Mouse (Mus musculus) intestine, embryonic 15.5 days (tissue): Measurements from ENCODE around the gene Zfp595. TPM values are rescaled to one million over a fixed set of nuclear protein-coding genes. Genes with fewer than 3 reads are reported as not detected.
"Not testable (repeated sequence)": the region's sequence is repeated elsewhere in the genome, so short reads cannot be mapped to it uniquely, and the experiment has no call there.

Source experiments
- ATAC-seq: fragments of 200-750 bp; cut with Nextera tagmentation; 2 replicates; pipeline ENCODE4 v1.8.0; 2017; ENCODE audit warnings: moderate TSS enrichment, moderate library complexity
- H3K27ac ChIP-seq: fragments of 300-500 bp; sonication (generic); 2 replicates; pipeline ENCODE4 v1.5.1; 2015; ENCODE audit warnings: mild to moderate bottlenecking, inconsistent platforms
- H3K27me3 ChIP-seq: fragments of 300-500 bp; sonication (generic); replicated peaks from 2 replicates; pipeline ENCODE4 v1.6.1; 2015; ENCODE audit warnings: inconsistent platforms
- H3K36me3 ChIP-seq: fragments of 300-500 bp; sonication (generic); 2 replicates; pipeline ENCODE4 v1.6.1; 2015; ENCODE audit warnings: inconsistent platforms
- H3K4me1 ChIP-seq: fragments of 300-500 bp; sonication (generic); replicated peaks from 2 replicates; pipeline ENCODE4 v1.6.1; 2015; ENCODE audit warnings: inconsistent platforms
- H3K4me2 ChIP-seq: fragments of 300-500 bp; sonication (generic); replicated peaks from 2 replicates; pipeline ENCODE4 v1.6.1; 2015; ENCODE audit warnings: mild to moderate bottlenecking, inconsistent platforms
- H3K4me3 ChIP-seq: fragments of 300-500 bp; sonication (generic); replicated peaks from 2 replicates; pipeline ENCODE4 v1.5.1; 2015; ENCODE audit warnings: inconsistent platforms
- H3K9ac ChIP-seq: fragments of 300-500 bp; sonication (generic); 2 replicates; pipeline ENCODE4 v1.6.1; 2015; ENCODE audit warnings: inconsistent platforms
- H3K9me3 ChIP-seq: fragments of 300-500 bp; sonication (generic); 2 replicates; pipeline ENCODE4 v1.6.1; 2016; ENCODE audit warnings: inconsistent platforms
- WGBS: fragments of 180-500 bp; shearing (Covaris S2); methylation state at CpG from one replicate; pipeline ENCODE4 v1.1.7; 2015; 5-methylcytosine and 5-hydroxymethylcytosine counted together
- polyA plus RNA-seq: library from polyadenylated mRNA; unstranded; fragments of >200 nt; fragmentation: Nextera tagmentation; extraction: Ambion mirVana; gene quantifications from 2 replicates; pipeline ENCODE4 v1.2.1, GENCODE M21; 2015

Gene Zfp595
- polyA plus RNA-seq: 1.9 and 2.7 TPM in 2 replicates

DNA sequence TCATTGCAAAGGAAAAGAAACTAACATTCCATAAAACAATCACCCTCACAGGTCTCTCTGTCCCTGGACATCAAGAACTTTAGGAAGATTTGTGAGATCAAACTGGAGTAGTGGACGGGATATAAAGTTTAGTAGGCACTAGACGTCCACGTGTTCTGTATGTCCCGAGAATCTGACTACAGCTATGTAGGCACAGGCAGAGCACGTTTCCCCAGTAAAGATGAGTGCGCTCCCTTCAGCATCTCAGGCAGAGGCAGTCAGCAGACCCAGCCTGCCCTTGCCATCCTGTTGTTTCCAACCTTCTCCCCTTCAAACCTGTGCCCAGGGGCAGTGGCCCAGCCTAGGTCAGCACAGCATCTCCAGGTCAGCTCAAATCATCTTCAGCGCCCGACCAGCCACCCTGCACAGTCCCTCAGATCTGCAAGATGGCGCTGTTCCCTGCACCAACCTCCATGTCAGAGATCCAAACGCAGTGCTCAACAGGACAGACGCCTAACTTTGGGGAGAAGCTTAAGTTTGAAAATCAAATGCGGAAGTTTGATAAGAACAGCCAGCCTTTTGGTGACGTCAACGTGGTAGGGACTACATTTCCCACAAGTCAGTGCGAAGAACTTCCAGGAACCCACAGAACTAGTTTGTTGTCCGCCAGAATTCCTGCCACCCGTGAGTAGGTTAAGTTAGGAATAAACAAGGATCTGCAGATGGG lies at the start of gene Zfp595:
Gene Zfp595 (minus strand): TSS at position 552 of the 706 bp plus-strand sequence.
- Histone ChIP-seq H3K27ac (peak within 1 kb of the TSS; percentile 38), H3K36me3 (no peaks in the 10 kb centered on the region), H3K4me2 (peak within 1 kb of the TSS; percentile 83), H3K4me3 (peak within 1 kb of the TSS; percentile 49), H3K9me3 (no peaks in the 10 kb centered on the region), H3K4me1 (0 out of 2 replicates have a peak, but pooled peaks cover 3% of the 10 kb centered on the region), H3K9ac (peak within 1 kb of the TSS; percentile 52), H3K27me3 (no peaks in the 10 kb centered on the region)
- peak; percentile 96 for ATAC-seq
- 12% methylated on average over 17 of the region's 17 CpGs for WGBS

DNA sequence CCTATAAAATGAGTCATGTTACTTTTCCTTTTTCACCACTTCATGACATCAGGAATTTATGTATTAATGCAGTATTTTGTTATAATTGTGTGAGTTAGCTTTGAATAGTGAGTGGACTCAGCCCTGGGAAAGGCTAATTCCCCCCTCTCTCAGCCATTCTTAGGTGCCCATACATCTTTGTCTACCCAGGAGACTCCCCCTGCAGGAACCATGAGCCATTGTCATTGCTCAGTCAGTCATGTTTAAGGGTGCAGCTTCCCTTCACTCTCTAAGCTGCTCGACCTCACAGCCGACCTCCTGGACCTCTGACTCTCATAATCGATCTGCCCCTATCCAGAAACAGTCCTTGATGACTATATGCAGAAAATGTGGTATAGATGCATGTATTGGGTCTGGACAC lies 43.9 kb upstream of the Zfp595 start:
- H3K4me3 ChIP-seq, H3K4me1 ChIP-seq, H3K36me3 ChIP-seq, H3K9me3 ChIP-seq, H3K27ac ChIP-seq, H3K27me3 ChIP-seq, H3K4me2 ChIP-seq, H3K9ac ChIP-seq: not testable (repeated sequence)
- 76% methylated on average over 3 of the region's 3 CpGs for WGBS
- peak; percentile 32; the same call in 1 of the 2 replicates for ATAC-seq

DNA sequence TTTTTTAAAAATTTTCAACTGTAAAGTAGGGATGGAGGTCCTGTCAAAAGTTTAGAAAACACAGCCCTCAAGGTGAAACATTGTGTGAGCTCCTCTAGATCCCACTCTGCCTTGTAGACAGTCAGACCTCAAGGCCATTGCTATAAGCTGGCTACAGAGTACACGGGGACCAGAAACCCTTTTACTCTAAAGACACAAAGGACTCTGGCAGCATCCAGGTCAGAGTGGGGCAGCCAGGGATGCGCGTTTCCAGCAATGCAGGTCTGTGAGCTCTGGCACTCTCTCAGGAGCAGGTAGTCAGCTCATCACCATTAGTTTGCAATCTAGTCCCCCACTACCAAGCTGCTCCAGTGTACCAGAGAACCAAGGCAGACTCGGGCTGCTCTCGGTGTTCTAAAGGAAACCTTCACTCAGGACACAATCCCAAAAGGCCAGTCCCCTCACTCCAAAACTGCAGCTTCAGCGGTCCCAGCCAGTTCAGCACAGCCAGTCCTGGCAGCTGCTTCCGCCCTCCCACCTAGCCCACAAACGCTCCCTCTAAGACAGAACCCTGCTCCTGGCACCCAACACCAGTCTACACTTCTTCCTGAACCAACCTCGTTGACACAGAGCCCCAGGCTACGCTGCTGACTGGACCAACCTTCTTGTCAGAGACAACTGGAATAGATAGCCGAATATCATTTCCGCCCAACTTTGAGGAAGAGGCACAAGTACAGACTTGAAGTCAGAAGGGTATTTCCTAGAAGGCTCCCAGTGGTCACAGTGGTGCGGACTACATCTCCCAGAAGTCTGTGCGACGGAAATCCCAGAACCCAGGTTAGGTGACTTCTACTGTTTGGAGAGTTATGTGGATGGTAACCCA lies 42.9 kb upstream of the Zfp595 start, which contains the start of the genes Gm28041 and Zfp456:
Gene Gm28041 (minus strand): TSS at position 684 of the 862 bp plus-strand sequence.
Gene Zfp456 (minus strand): TSS at position 761 of the 862 bp plus-strand sequence.
- H3K4me1 ChIP-seq, H3K9me3 ChIP-seq, H3K27ac ChIP-seq, H3K27me3 ChIP-seq, H3K36me3 ChIP-seq: not testable (repeated sequence)
- peak; percentile 99 for ATAC-seq
- peak within 1 kb of the TSS; percentile 36 for H3K9ac ChIP-seq
- H3K4me2 ChIP-seq: peak within 1 kb of the TSS; percentile 60
- H3K4me3 ChIP-seq: peak within 1 kb of the TSS; percentile 46
- 21% methylated on average over 15 of the region's 15 CpGs for WGBS

DNA sequence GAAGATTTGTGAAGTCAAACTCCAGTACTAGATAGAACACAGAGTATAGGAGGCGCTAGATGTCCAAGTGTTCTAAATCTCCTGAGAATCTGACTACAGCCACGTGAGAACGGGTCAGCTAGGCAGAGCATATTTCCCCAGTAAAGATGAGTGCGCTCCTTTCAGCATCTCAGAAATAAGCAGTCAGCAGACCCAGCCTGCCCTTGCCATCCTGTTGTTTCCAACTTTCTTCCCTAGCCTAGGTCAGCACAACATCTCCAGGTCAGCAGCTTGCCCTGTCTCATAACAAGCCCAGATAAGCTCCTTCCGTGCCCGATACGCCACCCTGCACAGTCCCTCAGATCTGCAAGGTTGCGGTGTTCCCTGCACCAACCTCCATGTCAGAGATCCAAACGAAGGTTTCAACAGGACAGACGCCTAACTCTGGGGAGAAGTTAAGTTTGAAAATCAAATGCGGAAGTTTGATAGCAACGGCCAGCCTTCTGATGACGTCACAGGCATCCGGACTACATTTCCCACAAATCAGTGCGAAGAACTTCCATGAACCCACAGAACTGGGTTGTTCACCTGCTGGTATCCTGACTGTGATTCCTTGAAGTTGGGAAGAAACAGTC lies 27.9 kb upstream of the Zfp595 start, which contains the start of the genes Gm28044 and Zfp953:
Gene Gm28044 (minus strand): TSS at position 406 of the 614 bp plus-strand sequence.
Gene Zfp953 (minus strand): TSS at position 475 of the 614 bp plus-strand sequence.
- Histone ChIP-seq H3K4me1 (no peaks in the 10 kb centered on the region), H3K4me3 (peak within 1 kb of the TSS; percentile 72), H3K9ac (peak within 1 kb of the TSS; percentile 62), H3K27me3 (no peaks in the 10 kb centered on the region), H3K4me2 (peak within 1 kb of the TSS; percentile 73), H3K36me3 (no peaks in the 10 kb centered on the region), H3K27ac (peak within 1 kb of the TSS; percentile 51; the same call in 1 of the 2 replicates), H3K9me3 (no peaks in the 10 kb centered on the region)
- WGBS: under 1% methylated on average over 15 of the region's 15 CpGs
- peak; percentile 97 for ATAC-seq

DNA sequence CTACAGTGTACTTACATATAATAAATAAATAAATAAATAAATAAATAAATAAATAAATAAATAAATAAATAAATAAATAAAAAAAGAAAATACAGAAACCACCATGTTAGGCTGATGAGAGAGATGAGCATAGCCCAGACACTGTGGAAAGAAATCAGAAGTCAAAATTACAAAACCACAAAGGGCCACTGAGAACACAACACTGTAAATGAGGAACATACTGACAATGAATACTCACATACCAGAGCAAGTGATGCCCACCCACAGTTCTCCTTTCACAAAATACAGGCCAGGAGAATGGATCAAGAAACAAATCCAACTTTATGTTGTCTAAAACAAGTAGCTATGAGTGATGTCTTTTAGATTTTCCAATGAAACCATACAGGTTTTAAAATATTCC lies 19.5 kb upstream of the Zfp595 start:
- Histone ChIP-seq H3K27me3 (no peaks in the 10 kb centered on the region), H3K4me1 (no peaks in the 10 kb centered on the region), H3K9ac (no peak overlapping the region), H3K36me3 (no peaks in the 10 kb centered on the region), H3K4me3 (no peak overlapping the region), H3K9me3 (no peaks in the 10 kb centered on the region), H3K4me2 (no peak overlapping the region), H3K27ac (no peak overlapping the region)
- ATAC-seq: no peak

DNA sequence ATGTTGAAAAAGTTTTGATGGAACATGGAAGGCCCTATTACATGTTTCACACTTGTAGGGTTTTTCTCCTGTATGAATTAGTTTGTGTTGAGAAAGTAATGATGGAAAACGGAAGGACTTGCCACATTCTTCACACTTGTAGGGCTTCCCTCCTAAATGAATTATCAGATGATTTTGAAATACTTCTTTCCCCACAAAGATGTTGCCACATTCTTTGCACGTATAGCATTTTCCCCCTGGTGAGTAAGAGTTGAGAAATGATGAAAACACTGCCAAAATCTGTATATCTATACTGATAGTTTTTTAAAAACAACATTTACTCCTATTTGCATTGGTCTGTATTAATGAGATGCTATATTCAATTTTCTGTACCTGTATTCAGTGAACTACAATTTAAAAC lies 11.1 kb upstream of the Zfp595 start:
- ATAC-seq: no peak
- H3K4me3 ChIP-seq: no peak overlapping the region
- 88% methylated on average over 2 of the region's 2 CpGs for WGBS
- H3K9me3 ChIP-seq: no peaks in the 10 kb centered on the region
- no peak overlapping the region for H3K27ac ChIP-seq
- no peak overlapping the region for H3K9ac ChIP-seq
- no peak overlapping the region for H3K4me2 ChIP-seq
- no peaks in the 10 kb centered on the region for H3K4me1 ChIP-seq
- no peaks in the 10 kb centered on the region for H3K27me3 ChIP-seq
- no peaks in the 10 kb centered on the region for H3K36me3 ChIP-seq

DNA sequence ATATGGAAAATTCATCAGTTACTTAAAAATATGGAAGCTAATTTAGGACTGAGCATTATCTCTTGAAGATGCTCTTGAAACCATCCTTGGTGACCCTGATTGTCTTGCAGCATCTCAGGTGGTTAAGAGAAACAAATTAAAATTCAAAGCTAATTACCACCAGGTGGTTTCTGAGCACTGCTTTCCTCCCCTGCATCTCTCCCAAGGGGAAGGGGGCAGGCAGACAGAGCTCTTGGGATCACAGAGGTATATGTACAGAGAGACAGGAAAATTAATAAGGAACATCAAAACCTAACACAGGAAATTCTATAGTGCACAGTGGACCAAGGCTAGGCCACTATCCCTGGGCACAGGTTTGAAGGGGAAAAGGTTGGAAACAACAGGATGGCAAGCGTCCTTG lies 507 bp upstream of the Zfp595 start:
- Histone ChIP-seq H3K27me3 (no peaks in the 10 kb centered on the region), H3K9ac (0 out of 2 replicates have a peak overlapping the region, but pooled peaks have one; percentile 52), H3K4me3 (peak overlapping the region; percentile 49), H3K4me1 (0 out of 2 replicates have a peak, but pooled peaks cover 3% of the 10 kb centered on the region), H3K27ac (no peak overlapping the region), H3K9me3 (no peaks in the 10 kb centered on the region), H3K36me3 (no peaks in the 10 kb centered on the region), H3K4me2 (peak overlapping the region; percentile 83)
- 78% methylated on average over 1 of the region's 1 CpGs for WGBS
- peak; percentile 42 for ATAC-seq

DNA sequence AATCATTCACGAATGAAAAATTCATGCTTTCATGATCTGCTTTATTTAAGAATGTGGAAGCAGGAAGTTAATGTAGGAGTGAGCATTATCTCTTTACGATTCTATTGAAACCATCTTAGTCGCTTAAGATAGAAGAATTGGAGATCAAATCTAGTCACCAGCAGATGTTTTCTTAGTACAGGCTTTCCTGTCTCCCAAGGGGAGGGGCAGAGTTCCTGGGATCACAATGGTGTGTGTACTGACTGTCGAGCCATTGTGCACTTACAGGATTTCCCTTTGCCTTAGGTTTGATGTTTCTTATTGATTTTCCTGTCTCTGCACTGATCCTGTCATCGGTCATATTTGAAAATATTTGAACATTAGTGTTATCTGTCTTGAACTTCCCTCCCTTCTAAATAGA lies 25.7 kb downstream of the Zfp595 start:
- Histone ChIP-seq H3K4me2 (peak overlapping the region; percentile 93), H3K9ac (no peak overlapping the region), H3K27ac (no peak overlapping the region), H3K36me3 (no peaks in the 10 kb centered on the region), H3K27me3 (no peaks in the 10 kb centered on the region), H3K4me1 (no peaks in the 10 kb centered on the region), H3K9me3 (no peaks in the 10 kb centered on the region), H3K4me3 (peak overlapping the region; percentile 69)
- WGBS: 29% methylated on average over 5 of the region's 5 CpGs
- peak; percentile 73 for ATAC-seq

DNA sequence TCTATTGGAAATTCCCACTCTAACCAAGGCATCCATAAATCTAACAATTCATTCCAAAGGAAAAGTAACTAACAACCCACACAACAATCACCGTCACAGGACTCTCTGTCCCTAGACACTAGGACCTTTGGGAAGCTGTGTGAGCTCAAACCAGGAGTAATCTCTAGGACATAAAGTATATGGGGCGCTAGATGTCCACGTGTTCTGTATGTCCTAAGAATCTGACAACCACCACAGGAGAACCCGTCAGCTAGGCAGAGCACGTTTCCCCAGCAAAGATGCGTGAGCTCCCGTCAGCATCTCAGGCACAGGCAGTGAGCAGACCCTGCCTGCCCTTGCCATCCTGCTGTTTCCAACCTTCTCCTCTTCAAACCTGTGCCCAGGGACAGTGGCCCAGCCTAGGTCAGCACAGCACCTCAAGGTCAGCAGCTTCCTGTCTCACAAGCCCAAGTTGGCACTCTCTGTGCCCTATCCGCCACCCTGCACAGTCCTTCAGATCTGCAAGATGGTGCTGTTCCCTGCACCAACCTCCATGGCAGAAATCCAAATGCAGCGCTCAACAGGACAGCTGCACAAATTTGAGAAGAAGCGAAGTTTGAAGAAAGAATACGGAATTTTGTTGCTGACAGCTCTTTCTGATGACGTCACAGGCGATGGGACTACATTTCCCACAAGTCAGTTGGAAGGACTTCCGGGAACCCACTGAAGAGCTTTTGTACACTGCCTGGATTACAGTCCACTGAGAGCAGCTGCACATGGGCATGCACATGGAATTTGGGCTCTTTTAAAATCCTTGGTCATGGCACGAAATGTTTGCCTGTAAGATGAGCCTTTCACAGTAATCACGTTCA lies 26.3 kb downstream of the Zfp595 start, which contains the start of gene Zfp457:
Gene Zfp457 (minus strand): TSS at position 664 of the 851 bp plus-strand sequence.
- peak within 1 kb of the TSS; percentile 69 for H3K4me3 ChIP-seq
- H3K4me2 ChIP-seq: peak within 1 kb of the TSS; percentile 93
- peak within 1 kb of the TSS; percentile 69 for H3K9ac ChIP-seq
- H3K27me3 ChIP-seq: no peaks in the 10 kb centered on the region
- 12% methylated on average over 16 of the region's 16 CpGs for WGBS
- H3K36me3 ChIP-seq: no peaks in the 10 kb centered on the region
- H3K27ac ChIP-seq: 0 out of 2 replicates have a peak within 1 kb of the TSS, but pooled peaks have one; percentile 22
- no peaks in the 10 kb centered on the region for H3K9me3 ChIP-seq
- no peaks in the 10 kb centered on the region for H3K4me1 ChIP-seq
- peak; percentile 99 for ATAC-seq

DNA sequence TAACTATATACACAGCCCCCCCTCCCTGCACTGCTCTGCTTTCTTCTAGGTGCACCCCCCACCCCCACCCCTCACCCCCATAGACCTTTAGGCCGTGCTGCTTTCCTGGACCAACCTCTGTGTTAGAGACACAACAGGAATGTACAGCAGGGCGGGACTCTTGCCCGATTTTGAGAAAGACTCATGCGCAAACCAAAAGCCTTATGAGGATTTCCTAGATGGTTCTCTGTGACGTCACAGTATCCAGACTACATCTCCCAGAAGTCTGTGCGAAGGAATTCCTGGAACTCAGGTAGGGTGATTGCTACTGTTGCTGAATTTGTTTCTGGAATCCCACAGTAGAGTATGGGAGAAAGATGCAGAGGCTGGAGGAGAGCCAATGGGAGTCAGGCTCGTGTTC lies 54.1 kb downstream of the Zfp595 start, which contains the start of gene Zfp458:
Gene Zfp458 (minus strand): TSS at position 153 of the 400 bp plus-strand sequence.
- no peaks in the 10 kb centered on the region for H3K27me3 ChIP-seq
- no peak within 1 kb of the TSS for H3K4me2 ChIP-seq
- H3K4me1 ChIP-seq: no peaks in the 10 kb centered on the region
- H3K9ac ChIP-seq: no peak within 1 kb of the TSS
- 48% methylated on average over 7 of the region's 7 CpGs for WGBS
- H3K9me3 ChIP-seq: no peaks in the 10 kb centered on the region
- H3K27ac ChIP-seq: no peak within 1 kb of the TSS
- peak; percentile 77 for ATAC-seq
- no peaks in the 10 kb centered on the region for H3K36me3 ChIP-seq
- no peak within 1 kb of the TSS for H3K4me3 ChIP-seq

DNA sequence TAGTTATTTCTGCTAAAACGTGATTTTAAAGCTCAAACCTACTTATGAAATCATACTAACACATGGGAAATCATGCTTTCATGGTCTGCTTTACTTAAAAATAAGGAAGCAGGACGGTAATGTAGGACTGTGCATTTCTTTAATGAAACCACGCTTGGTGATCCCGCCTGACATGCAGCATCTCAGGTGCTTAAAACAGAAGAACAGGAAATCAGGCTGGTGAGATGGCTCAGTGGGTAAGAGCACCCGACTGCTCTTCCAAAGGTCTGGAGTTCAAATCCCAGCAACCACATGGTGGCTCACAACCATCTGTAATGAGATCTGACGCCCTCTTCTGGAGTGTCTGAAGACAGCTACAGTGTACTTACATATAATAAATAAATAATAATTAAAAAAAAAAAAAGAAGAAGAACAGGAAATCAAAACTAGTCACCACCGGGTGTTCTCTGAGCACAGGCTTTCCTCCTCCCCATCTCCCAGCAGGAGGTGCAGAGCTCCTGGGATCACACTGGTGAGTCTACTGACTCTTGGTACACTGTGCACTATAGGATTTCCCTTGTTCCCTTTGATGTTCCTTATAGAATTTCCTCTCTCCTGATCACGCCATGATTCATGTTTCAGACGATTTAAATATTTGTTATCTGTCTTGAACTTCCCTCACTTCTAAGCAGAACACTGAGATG lies 62.8 kb downstream of the Zfp595 start:
- ATAC-seq: peak; percentile 69
- WGBS: 47% methylated on average over 8 of the region's 9 CpGs
- Histone ChIP-seq H3K4me2 (peak overlapping the region; percentile 72), H3K9ac (peak overlapping the region; percentile 67), H3K4me3 (peak overlapping the region; percentile 71)
- not testable (repeated sequence) for H3K27me3 ChIP-seq, H3K36me3 ChIP-seq, H3K9me3 ChIP-seq, H3K27ac ChIP-seq, H3K4me1 ChIP-seq
